Mouse (Mus musculus): ENCODE results near the gene Sympk. TPM values are rescaled to one million over a fixed set of nuclear protein-coding genes. Genes with fewer than 3 reads are reported as not detected.

Sympk gene
- total and polyA plus RNA-seq, 3 experiments: 43.7 to 141 (median 111) TPM

- Histone ChIP-seq H3K4me2 (ENCODE audit: insufficient read depth, low read depth, poor library complexity, severe bottlenecking) (peak overlapping the region; percentile 64), H3K27ac (ENCODE audit: insufficient read depth, low read depth) (peak overlapping the region; percentile 46), H3K27me3 (replicated peaks) (no peaks in the 10 kb centered on the region), H3K9me3 (replicated peaks; ENCODE audit: low read length) (peaks cover 4% of the 10 kb centered on the region), H3K79me2 (replicated peaks; ENCODE audit: control insufficient read depth, extremely low read depth, insufficient read depth, poor library complexity, severe bottlenecking) (no peaks in the 10 kb centered on the region), H3K9ac (ENCODE audit: insufficient read depth, low read depth) (peak overlapping the region; percentile 73), H3K36me3 (replicated peaks in 1 of 2; ENCODE audit: control insufficient read depth in 1 of 2, insufficient read depth in 1 of 2, low read length in 1 of 2) (peaks cover 8 to 31% of the 10 kb centered on the region in 2 experiments), H3K4me1 (ENCODE audit: control insufficient read depth in 1 of 2, insufficient read depth in 2 of 2) (peaks cover 7 to 56% of the 10 kb centered on the region in 2 experiments; a peak in 2 of 4 replicates), H3K4me3 (replicated peaks in 1 of 3; ENCODE audit: low read depth in 2 of 3, low read length in 2 of 3, poor library complexity in 1 of 3) (peak overlapping the region; percentile 40 to 62 (median 49))
- peak; percentile 96 for DNase-seq (ENCODE audit: extremely low read depth)
- TF ChIP-seq NRF1 (IDR thresholded peaks at IDR 0.05; ENCODE audit: low read depth, low read length) (no peak; the same call in 1 of the 2 replicates), ELF1 (IDR thresholded peaks at IDR 0.05; ENCODE audit: low read depth, low read length) (peak; percentile 48), ZMIZ1 (IDR thresholded peaks at IDR 0.05; ENCODE audit: low read depth, low read length) (peak; percentile 91), PAX5 (IDR thresholded peaks at IDR 0.05; ENCODE audit: low read length) (no peak), RAD21 (IDR thresholded peaks at IDR 0.05; ENCODE audit: low read depth, low read length) (no peak), GABPA (IDR thresholded peaks at IDR 0.05; ENCODE audit: insufficient replicate concordance, low read depth, low read length) (peak; percentile 47; the same call in 1 of the 2 replicates), USF1 (IDR thresholded peaks at IDR 0.05; ENCODE audit: low read depth, low read length) (no peak), MAFK (IDR thresholded peaks at IDR 0.05; ENCODE audit: insufficient replicate concordance, low read length) (peak; percentile 52; the same call in 1 of the 2 replicates), MYC (IDR thresholded peaks at IDR 0.05; ENCODE audit: low read depth, low read length) (no peak; the same call in 1 of the 2 replicates), CHD2 (IDR thresholded peaks at IDR 0.05; ENCODE audit: low read length) (0 out of 2 replicates have a peak, but pooled peaks have one; percentile 6), TCF12 (IDR thresholded peaks at IDR 0.05; ENCODE audit: low read depth, low read length) (peak; percentile 28; the same call in 1 of the 2 replicates), SMC3 (IDR thresholded peaks at IDR 0.05; ENCODE audit: low read depth, low read length) (no peak), ZNF384 (IDR thresholded peaks at IDR 0.05; ENCODE audit: low read depth, low read length) (no peak), POLR2A (IDR thresholded peaks at IDR 0.05; ENCODE audit: low read depth, low read length) (peak; percentile 82), KAT2A (IDR thresholded peaks at IDR 0.05; ENCODE audit: insufficient replicate concordance, low read length) (peak; percentile 96; the same call in 1 of the 2 replicates), ZC3H11A (IDR thresholded peaks at IDR 0.05; ENCODE audit: low read depth, low read length) (no peak), MEF2A (IDR thresholded peaks at IDR 0.05; ENCODE audit: borderline replicate concordance, low read depth, low read length) (no peak; the same call in 1 of the 2 replicates), BHLHE40 (IDR thresholded peaks at IDR 0.05; ENCODE audit: low read depth, low read length) (no peak; the same call in 1 of the 2 replicates), CHD1 (IDR thresholded peaks at IDR 0.05; ENCODE audit: low read depth, low read length) (0 out of 2 replicates have a peak, but pooled peaks have one; percentile 34), NELFE (IDR thresholded peaks at IDR 0.05; ENCODE audit: low read depth, low read length) (peak; percentile 77), EP300 (IDR thresholded peaks at IDR 0.05; ENCODE audit: low read length) (0 out of 2 replicates have a peak, but pooled peaks have one; percentile 20), JUN (IDR thresholded peaks at IDR 0.05; ENCODE audit: insufficient read depth, low read depth, low read length) (no peak), POLR2AphosphoS2 (IDR thresholded peaks at IDR 0.05; ENCODE audit: low read depth, low read length) (peak; percentile 29; the same call in 1 of the 2 replicates), MAZ (IDR thresholded peaks at IDR 0.05; ENCODE audit: low read depth, low read length) (no peak; the same call in 1 of the 2 replicates), ZKSCAN1 (IDR thresholded peaks at IDR 0.05; ENCODE audit: borderline replicate concordance, low read depth, low read length) (no peak), IRF4 (IDR thresholded peaks at IDR 0.05; ENCODE audit: low read depth, low read length) (peak; percentile 47), ETS1 (conservative IDR thresholded peaks at IDR 0.05; ENCODE audit: low read depth, low read length) (no peak), HCFC1 (IDR thresholded peaks at IDR 0.05; ENCODE audit: low read depth, low read length) (peak; percentile 93), TBP (conservative IDR thresholded peaks at IDR 0.05; ENCODE audit: low read depth, low read length) (peak; percentile 14; the same call in 1 of the 2 replicates), MXI1 (IDR thresholded peaks at IDR 0.05; ENCODE audit: low read depth, low read length) (no peak; the same call in 1 of the 2 replicates), UBTF (IDR thresholded peaks at IDR 0.05; ENCODE audit: low read depth, low read length) (no peak), E2F4 (IDR thresholded peaks at IDR 0.05; ENCODE audit: insufficient replicate concordance, low read depth, low read length) (no peak), RCOR1 (conservative IDR thresholded peaks at IDR 0.05; ENCODE audit: low read depth, low read length) (0 out of 2 replicates have a peak, but pooled peaks have one; percentile 46), CTCF (conservative IDR thresholded peaks at IDR 0.05 in 1 of 2, IDR thresholded peaks at IDR 0.05 in 1 of 2; ENCODE audit: low read depth in 2 of 2, low read length in 2 of 2) (no peak), USF2 (conservative IDR thresholded peaks at IDR 0.05; ENCODE audit: low read depth, low read length) (no peak), JUND (conservative IDR thresholded peaks at IDR 0.05; ENCODE audit: low read depth, low read length) (0 out of 2 replicates have a peak, but pooled peaks have one; percentile 15), SIN3A (IDR thresholded peaks at IDR 0.05; ENCODE audit: low read length) (peak; percentile 71; the same call in 1 of the 2 replicates), MAX (IDR thresholded peaks at IDR 0.05; ENCODE audit: low read length) (peak; percentile 57; the same call in 1 of the 2 replicates)
- in situ Hi-C loops (cut with MboI; ENCODE audit: low pct_ligation_motif_present, low pct_unique_long_range_greater_than_20kb, low sequenced_read_pairs): no loop called here
- dilution Hi-C loops (cut with MboI; ENCODE audit: extremely low pct_ligation_motif_present, extremely low pct_unique_long_range_greater_than_20kb, low sequenced_read_pairs): no loop called here
These were observed 21.2 kb upstream of the Sympk start for GRCm38 (mm10) chr7:19002848-19003498.

Data from CH12.LX (cell line).